Mouse (Mus musculus) midbrain, embryonic 10.5 days (tissue): ENCODE results near the gene Arl3. TPM values are rescaled to one million over a fixed set of nuclear protein-coding genes. Genes with fewer than 3 reads are reported as not detected.
"Not testable (repeated sequence)": the region's sequence is repeated elsewhere in the genome, so short reads cannot be mapped to it uniquely, and the experiment has no call there.

Source experiments
- DNase-seq: peaks from one replicate; pipeline ENCODE4 v3.0.0-alpha.2; 2017; ENCODE audit warnings: low spot score
- H3K27ac ChIP-seq: fragments of 300-500 bp; sonication (generic); replicated peaks from 2 replicates; pipeline ENCODE4 v1.5.1; 2016; ENCODE audit warnings: mild to moderate bottlenecking
- H3K27me3 ChIP-seq: fragments of 300-500 bp; sonication (generic); 2 replicates; pipeline ENCODE4 v1.6.1; 2016; ENCODE audit warnings: low read depth, mild to moderate bottlenecking; ENCODE audit not compliant: poor library complexity, severe bottlenecking
- H3K36me3 ChIP-seq: fragments of 300-500 bp; sonication (generic); 2 replicates; pipeline ENCODE4 v1.6.1; 2016; ENCODE audit warnings: mild to moderate bottlenecking, moderate library complexity
- H3K4me1 ChIP-seq: fragments of 300-500 bp; sonication (generic); 2 replicates; pipeline ENCODE4 v1.6.1; 2016
- H3K4me3 ChIP-seq: fragments of 300-500 bp; sonication (generic); 2 replicates; pipeline ENCODE4 v1.5.1; 2016; ENCODE audit warnings: mild to moderate bottlenecking, moderate library complexity
- H3K9me3 ChIP-seq: fragments of 300-500 bp; sonication (generic); replicated peaks from 2 replicates; pipeline ENCODE4 v1.6.1; 2016; ENCODE audit warnings: mild to moderate bottlenecking
- WGBS: fragments of 180-500 bp; shearing (Covaris S2); methylation state at CpG from one replicate; pipeline ENCODE4 v1.1.7; 2016; 5-methylcytosine and 5-hydroxymethylcytosine counted together
- polyA plus RNA-seq: library from polyadenylated mRNA; unstranded; fragments of >200 nt; fragmentation: Nextera tagmentation; extraction: Ambion mirVana; gene quantifications from 2 replicates; pipeline ENCODE4 v1.2.1, GENCODE M21; 2016

The Arl3 gene
- polyA plus RNA-seq, 1 experiment from 2014 or later, result 216 TPM

- Histone ChIP-seq H3K9me3 (0 out of 2 replicates have a peak, but pooled peaks cover 3% of the 10 kb centered on the region), H3K27me3 (no peaks in the 10 kb centered on the region), H3K36me3 (peaks cover 7% of the 10 kb centered on the region), H3K4me1 (peaks cover 46% of the 10 kb centered on the region), H3K27ac (peak overlapping the region; percentile 94), H3K4me3 (peak overlapping the region; percentile 72)
- WGBS, result under 1% methylated on average over 17 of the region's 17 CpGs
- no peak for DNase-seq
Observed at GRCm38 (mm10) chr19:46572548-46572947, 450 bp downstream of the Arl3 start.

DNA sequence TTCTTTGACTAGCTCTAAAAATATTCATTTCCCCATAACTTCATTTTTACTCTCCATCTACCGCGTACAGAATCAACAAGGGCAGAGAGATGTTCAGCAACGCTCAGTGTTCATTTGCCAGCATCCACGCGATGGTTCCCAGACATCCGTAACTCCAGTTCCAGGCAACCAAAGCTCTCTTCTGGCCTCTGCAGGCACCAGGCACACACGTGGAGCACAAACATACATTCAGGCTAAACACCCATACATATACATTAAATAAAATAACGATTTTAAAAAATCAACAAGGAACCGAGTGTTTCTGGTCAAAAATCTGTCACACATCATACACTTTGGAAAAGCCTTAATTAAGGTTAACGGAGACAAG, 1.1 kb downstream of the Arl3 start:
- H3K4me3 ChIP-seq, result peak overlapping the region; percentile 72
- peaks cover 46% of the 10 kb centered on the region for H3K4me1 ChIP-seq
- H3K36me3 ChIP-seq, result peaks cover 13% of the 10 kb centered on the region
- peak overlapping the region; percentile 94 for H3K27ac ChIP-seq
- no peaks in the 10 kb centered on the region for H3K27me3 ChIP-seq
- WGBS, result 24% methylated on average over 10 of the region's 10 CpGs
- H3K9me3 ChIP-seq, result 0 out of 2 replicates have a peak, but pooled peaks cover 4% of the 10 kb centered on the region
- DNase-seq, result peak; percentile 23

- not testable (repeated sequence) for H3K27me3 ChIP-seq, DNase-seq, H3K9me3 ChIP-seq, H3K27ac ChIP-seq
- H3K4me1 ChIP-seq, result peaks cover 46% of the 10 kb centered on the region
- peaks cover 13% of the 10 kb centered on the region for H3K36me3 ChIP-seq
- WGBS, result 77% methylated on average over 3 of the region's 3 CpGs
- H3K4me3 ChIP-seq, result peak overlapping the region; percentile 72
Observed at GRCm38 (mm10) chr19:46571211-46571877, 1.7 kb downstream of the Arl3 start.

DNA sequence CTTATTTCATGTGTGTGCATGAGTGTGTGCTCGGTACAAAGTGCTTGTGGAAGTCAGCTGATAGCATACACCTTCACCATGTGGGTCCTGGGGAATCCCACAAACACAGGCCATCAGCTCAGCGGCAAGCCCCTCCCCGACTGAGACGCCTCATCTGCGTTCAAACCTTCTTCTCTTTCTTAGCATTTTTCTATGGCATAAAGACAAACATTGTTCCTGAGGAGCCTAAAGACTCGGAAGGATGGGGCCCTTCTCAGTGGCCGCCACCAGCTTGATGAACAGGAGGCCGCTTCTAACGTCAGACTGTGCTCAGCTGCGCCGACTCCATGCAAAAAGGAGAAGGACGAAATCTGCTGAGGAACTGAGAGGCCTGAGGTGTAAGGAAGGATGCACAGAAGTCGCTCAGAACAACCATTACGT, 8.9 kb downstream of the Arl3 start:
- 85% methylated on average over 14 of the region's 14 CpGs for WGBS
- DNase-seq, result no peak
- H3K27me3 ChIP-seq, result no peaks in the 10 kb centered on the region
- H3K27ac ChIP-seq, result no peak overlapping the region
- peaks cover 3% of the 10 kb centered on the region; the same call in 1 of the 2 replicates for H3K4me1 ChIP-seq
- no peak overlapping the region for H3K4me3 ChIP-seq
- 0 out of 2 replicates have a peak, but pooled peaks cover 4% of the 10 kb centered on the region for H3K9me3 ChIP-seq
- peaks cover 45% of the 10 kb centered on the region for H3K36me3 ChIP-seq

GRCm38 (mm10) chr19:46563603-46564002, 9.4 kb downstream of the Arl3 start:
- Histone ChIP-seq H3K4me3 (no peak overlapping the region), H3K36me3 (peaks cover 49% of the 10 kb centered on the region), H3K4me1 (peaks cover 3% of the 10 kb centered on the region; the same call in 1 of the 2 replicates), H3K9me3 (0 out of 2 replicates have a peak, but pooled peaks cover 4% of the 10 kb centered on the region), H3K27ac (no peak overlapping the region), H3K27me3 (no peaks in the 10 kb centered on the region)
- DNase-seq, result no peak
- 86% methylated on average over 4 of the region's 4 CpGs for WGBS

DNA sequence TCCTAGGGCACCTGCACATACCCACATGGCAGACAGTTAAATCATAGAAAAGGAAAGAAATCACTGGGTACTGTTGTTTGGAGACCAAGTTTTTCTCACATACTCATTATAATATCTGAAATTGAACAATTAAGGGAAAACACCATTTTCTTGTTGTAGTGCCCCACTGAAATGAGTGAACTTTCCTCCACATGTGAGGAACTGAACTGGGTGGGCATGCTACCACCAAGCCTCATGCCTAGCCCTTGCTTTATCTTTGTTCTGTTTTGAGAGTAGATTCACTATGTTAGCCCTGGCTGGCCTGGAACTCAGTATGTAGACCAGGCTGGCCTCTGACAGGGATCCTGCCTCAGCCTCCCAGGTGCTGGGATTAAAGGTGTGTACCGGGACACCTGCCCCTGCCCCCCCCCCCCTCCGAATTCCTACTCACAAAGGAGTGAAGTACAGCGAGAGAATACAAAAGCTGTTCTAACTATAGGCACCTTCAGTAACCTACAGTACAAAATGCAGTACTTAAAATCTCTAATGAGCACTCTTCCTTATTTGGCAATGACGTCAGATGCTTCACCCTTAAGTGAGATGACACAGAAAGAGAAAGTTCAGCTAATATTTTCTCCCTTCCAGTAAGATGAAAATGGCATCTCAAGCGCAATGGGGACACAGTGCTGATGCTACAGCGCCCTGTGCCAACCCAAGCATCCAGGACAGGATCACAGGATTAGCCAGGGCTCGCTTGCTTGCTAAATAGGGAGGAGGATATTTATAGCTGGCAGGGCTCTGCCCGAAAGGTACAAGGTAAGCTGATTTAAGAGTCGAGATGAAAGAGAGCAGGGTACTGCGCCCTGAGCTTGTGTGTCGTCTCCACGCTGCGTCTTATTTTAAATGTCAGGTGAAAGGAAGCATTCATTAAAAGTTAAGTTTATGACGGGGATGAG, 10.2 kb downstream of the Arl3 start:
- Histone ChIP-seq H3K27me3 (no peaks in the 10 kb centered on the region), H3K4me1 (peaks cover 3% of the 10 kb centered on the region; the same call in 1 of the 2 replicates), H3K27ac (no peak overlapping the region), H3K36me3 (peaks cover 53% of the 10 kb centered on the region), H3K9me3 (0 out of 2 replicates have a peak, but pooled peaks cover 4% of the 10 kb centered on the region), H3K4me3 (no peak overlapping the region)
- DNase-seq, result no peak
- WGBS, result 92% methylated on average over 14 of the region's 14 CpGs

DNA sequence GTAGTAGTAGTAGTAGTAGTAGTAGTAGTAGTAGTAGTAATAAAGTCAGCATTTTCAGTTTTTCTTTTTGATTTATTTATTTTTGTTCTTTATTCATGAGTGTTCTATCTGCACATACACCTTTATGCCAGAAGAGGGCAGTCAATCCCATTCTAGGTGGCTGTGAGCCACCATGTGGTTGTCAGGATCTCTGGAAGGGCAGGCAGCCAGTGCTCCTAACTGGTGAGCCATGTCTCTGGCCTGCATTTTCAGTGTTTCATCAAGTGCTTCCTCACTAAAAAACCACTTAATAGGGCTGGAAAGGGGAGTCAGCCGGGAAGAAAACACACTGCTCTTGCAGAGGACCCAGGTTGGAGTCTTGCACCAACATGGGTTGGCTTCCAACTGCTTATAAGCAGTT, 10.9 kb downstream of the Arl3 start:
- DNase-seq, result peak; percentile 35
- Histone ChIP-seq H3K27me3 (no peaks in the 10 kb centered on the region), H3K9me3 (no peaks in the 10 kb centered on the region), H3K4me1 (peaks cover 3% of the 10 kb centered on the region; the same call in 1 of the 2 replicates), H3K4me3 (no peak overlapping the region), H3K27ac (no peak overlapping the region), H3K36me3 (peaks cover 53% of the 10 kb centered on the region)
- WGBS, result 32% methylated on average over 1 of the region's 1 CpGs

DNA sequence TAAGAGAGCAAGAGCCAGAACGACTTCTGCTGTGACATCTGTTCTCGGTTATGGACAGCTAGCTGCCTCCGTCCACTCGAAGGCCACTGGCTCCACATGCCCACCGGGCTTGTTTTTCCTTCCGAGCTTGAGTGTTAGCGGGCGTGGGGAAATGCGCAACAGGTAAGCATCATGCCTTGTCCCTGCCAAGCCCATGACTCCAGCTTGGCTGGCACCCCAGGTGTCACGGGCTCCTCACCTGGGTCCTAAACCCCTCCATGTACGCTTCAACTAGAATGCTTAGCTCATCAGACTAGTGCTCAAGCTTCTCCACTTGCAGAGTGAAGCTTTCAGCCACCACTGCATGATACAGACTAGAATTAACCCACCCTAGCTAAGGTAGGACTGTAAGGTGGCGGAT, 14.4 kb downstream of the Arl3 start:
- WGBS, result 74% methylated on average over 12 of the region's 12 CpGs
- Histone ChIP-seq H3K4me1 (no peaks in the 10 kb centered on the region), H3K27ac (no peak overlapping the region), H3K27me3 (no peaks in the 10 kb centered on the region), H3K36me3 (peaks cover 69% of the 10 kb centered on the region), H3K9me3 (no peaks in the 10 kb centered on the region), H3K4me3 (no peak overlapping the region)
- DNase-seq, result no peak

- no peak for DNase-seq
- Histone ChIP-seq H3K36me3 (peaks cover 73% of the 10 kb centered on the region), H3K27ac (no peak overlapping the region), H3K27me3 (no peaks in the 10 kb centered on the region), H3K4me1 (no peaks in the 10 kb centered on the region), H3K9me3 (no peaks in the 10 kb centered on the region), H3K4me3 (no peak overlapping the region)
- 80% methylated on average over 8 of the region's 8 CpGs for WGBS
Observed at GRCm38 (mm10) chr19:46558009-46558408, 15.0 kb downstream of the Arl3 start.

GRCm38 (mm10) chr19:46553541-46553955, 19.4 kb downstream of the Arl3 start:
- Histone ChIP-seq H3K4me3 (no peak overlapping the region), H3K27me3 (no peaks in the 10 kb centered on the region), H3K4me1 (no peaks in the 10 kb centered on the region), H3K27ac (no peak overlapping the region), H3K36me3 (peaks cover 91% of the 10 kb centered on the region), H3K9me3 (no peaks in the 10 kb centered on the region)
- WGBS, result 91% methylated on average over 11 of the region's 11 CpGs
- DNase-seq, result no peak

GRCm38 (mm10) chr19:46552496-46552895, 20.5 kb downstream of the Arl3 start:
- DNase-seq, result no peak
- Histone ChIP-seq H3K27ac (no peak overlapping the region), H3K9me3 (no peaks in the 10 kb centered on the region), H3K4me3 (no peak overlapping the region), H3K27me3 (no peaks in the 10 kb centered on the region), H3K4me1 (0 out of 2 replicates have a peak, but pooled peaks cover 3% of the 10 kb centered on the region), H3K36me3 (peaks cover 89% of the 10 kb centered on the region)
- 85% methylated on average over 4 of the region's 4 CpGs for WGBS

DNA sequence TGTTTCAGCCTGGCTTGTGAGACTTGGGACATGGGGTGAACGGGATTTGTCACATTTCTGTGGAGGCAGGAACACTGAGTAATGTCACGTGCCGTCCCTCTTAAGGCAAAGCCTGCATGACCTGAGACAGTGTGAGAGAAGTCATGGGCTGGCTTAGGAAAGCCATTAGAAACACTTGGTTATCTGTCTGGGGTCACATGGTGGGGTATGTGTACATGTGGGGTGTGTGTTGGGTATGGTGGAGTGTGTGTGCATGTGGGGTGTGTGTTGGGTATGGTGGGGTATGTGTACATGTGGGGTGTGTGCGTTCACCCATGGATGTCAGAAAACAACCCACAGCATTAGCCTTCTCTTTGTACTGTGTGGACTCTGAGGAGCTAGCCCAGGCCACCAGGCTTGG, 22.6 kb downstream of the Arl3 start:
- WGBS, result 96% methylated on average over 4 of the region's 4 CpGs
- no peak for DNase-seq
- peaks cover 78% of the 10 kb centered on the region for H3K36me3 ChIP-seq
- no peaks in the 10 kb centered on the region for H3K27me3 ChIP-seq
- no peaks in the 10 kb centered on the region for H3K9me3 ChIP-seq
- H3K4me3 ChIP-seq, result no peak overlapping the region
- H3K27ac ChIP-seq, result no peak overlapping the region
- H3K4me1 ChIP-seq, result 0 out of 2 replicates have a peak, but pooled peaks cover 3% of the 10 kb centered on the region
